Mouse (Mus musculus) lung, adult 2 months (tissue): Measurements from ENCODE around the gene Plcd3.

ENCODE experiments used
- CTCF ChIP-seq: fragments of 200-500 bp; IDR thresholded peaks from 2 replicates; pipeline ENCODE4 v1.5.1; 2011; ENCODE audit warnings: mild to moderate bottlenecking, low read length, control low read depth; ENCODE audit not compliant: insufficient read depth
- POLR2A ChIP-seq: fragments of 200-500 bp; IDR thresholded peaks from 2 replicates; pipeline ENCODE4 v1.6.1; 2011; ENCODE audit warnings: low read depth, mild to moderate bottlenecking, control low read depth, low read length, borderline replicate concordance; ENCODE audit errors: extremely low read depth

DNA sequence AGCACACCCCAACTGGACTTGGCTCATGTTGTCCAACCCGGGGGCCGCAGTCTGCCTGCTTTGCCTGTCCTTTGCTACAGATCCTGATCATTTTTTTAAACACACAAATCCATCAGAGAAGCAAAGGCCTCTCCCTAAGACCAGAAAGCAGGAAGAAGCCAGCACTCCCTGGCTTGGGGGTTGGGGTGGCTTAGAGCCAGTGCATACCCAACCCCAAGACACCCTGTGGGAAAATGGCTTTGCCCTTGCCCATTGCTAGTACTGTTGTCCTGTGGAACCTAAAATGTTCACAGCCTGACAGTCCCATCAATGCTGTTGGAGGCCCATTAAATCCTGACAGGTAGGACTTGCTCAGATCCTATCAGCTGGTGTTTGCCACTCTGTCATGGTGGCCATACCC is 31.7 kb downstream of the Plcd3 start:
- no peak for TF ChIP-seq CTCF
- TF ChIP-seq POLR2A, result no peak
